Mouse (Mus musculus): ENCODE measurements around the gene Olfr370. TPM values are rescaled to one million over a fixed set of nuclear protein-coding genes. Genes with fewer than 3 reads are reported as not detected.
A peak's percentile ranks its signal among the peaks of the same experiment; 100 is the strongest.

Olfr370 gene
- polyA plus RNA-seq, 1 experiment from 2014 or later: not detected

- WGBS: 90% methylated on average over 5 of the region's 5 CpGs
- no peak overlapping the region for H3K9ac ChIP-seq (ENCODE audit: low read length)
- H3K27ac ChIP-seq (ENCODE audit: low read depth, low read length): no peak overlapping the region
- no peaks in the 10 kb centered on the region for H3K9me3 ChIP-seq (ENCODE audit: control insufficient read depth, low read length)
- H3K4me2 ChIP-seq (ENCODE audit: low read depth, low read length, severe bottlenecking): no peak overlapping the region
- H3K4me1 ChIP-seq (replicated peaks; ENCODE audit: control insufficient read depth, insufficient read depth, low read length): peaks cover 3% of the 10 kb centered on the region; the same call in 1 of the 2 replicates
- ATAC-seq (replicated peaks; ENCODE audit: low FRiP score) (no peak), DNase-seq (ENCODE audit: low spot score) (no peak)
- no peaks in the 10 kb centered on the region for H3K27me3 ChIP-seq (ENCODE audit: control insufficient read depth, insufficient read depth, low read length)
- H3K4me3 ChIP-seq (ENCODE audit: low read depth, low read length): no peak overlapping the region
- no peaks in the 10 kb centered on the region; the same call in 1 of the 2 replicates for H3K36me3 ChIP-seq (ENCODE audit: control insufficient read depth, insufficient read depth, low read length)
Observed at GRCm38 (mm10) chr8:83588886-83589285, 53.3 kb downstream of the Olfr370 start.

DNA sequence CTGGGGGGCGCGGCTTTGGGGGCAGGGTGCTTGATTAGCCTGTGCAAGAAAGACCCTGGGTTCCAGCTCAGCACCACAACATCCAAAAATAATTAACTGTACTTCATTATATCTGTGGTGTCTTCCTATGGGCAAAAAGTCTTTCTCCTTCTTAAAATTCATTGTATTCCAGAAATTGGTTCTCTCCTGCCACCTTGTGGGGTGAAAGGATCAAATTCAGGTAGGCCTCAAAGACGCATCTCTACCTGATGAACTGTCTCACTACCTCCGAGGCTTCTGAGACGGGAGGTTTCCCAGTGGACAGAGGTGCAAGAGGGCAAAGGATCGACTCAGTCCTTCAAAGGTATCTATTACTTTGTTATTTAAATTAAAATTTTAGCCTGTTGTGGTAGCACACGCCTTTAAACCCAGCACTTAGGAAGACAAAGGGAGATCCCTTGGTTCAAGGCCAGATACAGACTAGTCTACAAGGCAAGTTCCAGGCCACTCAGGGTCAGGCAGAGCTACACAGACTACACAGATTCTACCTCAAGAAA, 55.0 kb downstream of the Olfr370 start:
- Histone ChIP-seq H3K27ac (ENCODE audit: low read depth, low read length) (no peak overlapping the region), H3K4me2 (ENCODE audit: low read depth, low read length, severe bottlenecking) (no peak overlapping the region), H3K4me1 (replicated peaks; ENCODE audit: control insufficient read depth, insufficient read depth, low read length) (peaks cover 3% of the 10 kb centered on the region; the same call in 1 of the 2 replicates), H3K9ac (ENCODE audit: low read length) (no peak overlapping the region), H3K27me3 (ENCODE audit: control insufficient read depth, insufficient read depth, low read length) (no peaks in the 10 kb centered on the region), H3K9me3 (ENCODE audit: control insufficient read depth, low read length) (no peaks in the 10 kb centered on the region), H3K4me3 (ENCODE audit: low read depth, low read length) (no peak overlapping the region), H3K36me3 (ENCODE audit: control insufficient read depth, insufficient read depth, low read length) (no peaks in the 10 kb centered on the region; the same call in 1 of the 2 replicates)
- ATAC-seq (replicated peaks; ENCODE audit: low FRiP score) (no peak), DNase-seq (ENCODE audit: low spot score) (no peak)
- WGBS: 87% methylated on average over 7 of the region's 7 CpGs

GRCm38 (mm10) chr8:83592682-83593081, 57.1 kb downstream of the Olfr370 start:
- no peak overlapping the region for H3K27ac ChIP-seq (ENCODE audit: low read depth, low read length)
- peak overlapping the region; percentile 46; the same call in 1 of the 2 replicates for H3K9ac ChIP-seq (ENCODE audit: low read length)
- H3K27me3 ChIP-seq (ENCODE audit: control insufficient read depth, insufficient read depth, low read length): no peaks in the 10 kb centered on the region
- peaks cover 3% of the 10 kb centered on the region; the same call in 1 of the 2 replicates for H3K4me1 ChIP-seq (replicated peaks; ENCODE audit: control insufficient read depth, insufficient read depth, low read length)
- 72% methylated on average over 3 of the region's 3 CpGs for WGBS
- peak overlapping the region; percentile 88 for H3K4me2 ChIP-seq (ENCODE audit: low read depth, low read length, severe bottlenecking)
- H3K4me3 ChIP-seq (ENCODE audit: low read depth, low read length): peak overlapping the region; percentile 87
- no peaks in the 10 kb centered on the region; the same call in 1 of the 2 replicates for H3K36me3 ChIP-seq (ENCODE audit: control insufficient read depth, insufficient read depth, low read length)
- no peak for ATAC-seq (replicated peaks; ENCODE audit: low FRiP score)
- no peaks in the 10 kb centered on the region for H3K9me3 ChIP-seq (ENCODE audit: control insufficient read depth, low read length)
- no peak for DNase-seq (ENCODE audit: low spot score)

DNA sequence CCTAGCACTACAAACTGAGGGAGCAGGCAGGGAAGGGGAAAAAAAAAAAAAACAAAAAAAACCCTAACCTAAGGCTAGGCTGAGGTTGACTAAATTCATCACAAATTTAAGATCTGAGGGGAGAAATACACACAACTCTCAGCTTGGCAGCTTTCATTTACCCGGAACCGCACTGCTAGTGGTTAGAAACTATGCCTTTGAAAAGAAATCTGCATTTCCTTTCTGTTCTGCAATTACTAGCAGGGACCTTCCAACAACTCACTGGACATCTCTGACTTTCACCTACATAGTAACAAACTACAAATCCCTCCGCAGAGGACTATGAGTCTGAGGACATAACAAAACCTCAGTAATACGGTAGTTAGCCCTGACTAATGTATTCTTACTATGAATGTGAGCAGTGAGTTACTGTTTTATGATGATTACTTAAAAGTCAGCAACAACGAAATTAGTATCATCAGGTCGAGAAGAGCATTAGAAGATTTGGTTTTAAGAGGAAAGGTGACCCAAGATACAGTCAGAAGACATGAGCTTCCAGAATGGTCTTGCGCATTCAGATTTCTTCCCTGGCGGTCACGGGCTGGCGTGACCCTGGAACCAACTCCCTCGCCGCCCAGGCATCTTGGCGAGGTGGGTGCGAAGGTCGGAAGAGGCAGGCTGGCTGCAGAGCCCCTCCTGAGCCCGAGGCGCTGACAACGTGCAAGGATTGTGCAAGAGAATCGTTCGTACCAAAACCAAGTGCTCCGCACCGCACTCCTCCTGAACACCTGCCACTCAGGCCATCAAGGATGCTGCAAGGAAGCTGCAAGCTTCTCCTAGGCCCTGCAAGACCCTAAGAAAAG, 58.0 kb downstream of the Olfr370 start:
- peak overlapping the region; percentile 86 for H3K9ac ChIP-seq (ENCODE audit: low read length)
- no peaks in the 10 kb centered on the region for H3K27me3 ChIP-seq (ENCODE audit: control insufficient read depth, insufficient read depth, low read length)
- 7% methylated on average over 22 of the region's 22 CpGs for WGBS
- DNase-seq (ENCODE audit: low spot score): no peak
- ATAC-seq (replicated peaks; ENCODE audit: low FRiP score): no peak
- H3K27ac ChIP-seq (ENCODE audit: low read depth, low read length): peak overlapping the region; percentile 76
- peak overlapping the region; percentile 87 for H3K4me3 ChIP-seq (ENCODE audit: low read depth, low read length)
- H3K9me3 ChIP-seq (ENCODE audit: control insufficient read depth, low read length): no peaks in the 10 kb centered on the region
- H3K4me2 ChIP-seq (ENCODE audit: low read depth, low read length, severe bottlenecking): peak overlapping the region; percentile 88
- H3K36me3 ChIP-seq (ENCODE audit: control insufficient read depth, insufficient read depth, low read length): no peaks in the 10 kb centered on the region
- H3K4me1 ChIP-seq (replicated peaks; ENCODE audit: control insufficient read depth, insufficient read depth, low read length): peaks cover 3% of the 10 kb centered on the region; the same call in 1 of the 2 replicates

DNA sequence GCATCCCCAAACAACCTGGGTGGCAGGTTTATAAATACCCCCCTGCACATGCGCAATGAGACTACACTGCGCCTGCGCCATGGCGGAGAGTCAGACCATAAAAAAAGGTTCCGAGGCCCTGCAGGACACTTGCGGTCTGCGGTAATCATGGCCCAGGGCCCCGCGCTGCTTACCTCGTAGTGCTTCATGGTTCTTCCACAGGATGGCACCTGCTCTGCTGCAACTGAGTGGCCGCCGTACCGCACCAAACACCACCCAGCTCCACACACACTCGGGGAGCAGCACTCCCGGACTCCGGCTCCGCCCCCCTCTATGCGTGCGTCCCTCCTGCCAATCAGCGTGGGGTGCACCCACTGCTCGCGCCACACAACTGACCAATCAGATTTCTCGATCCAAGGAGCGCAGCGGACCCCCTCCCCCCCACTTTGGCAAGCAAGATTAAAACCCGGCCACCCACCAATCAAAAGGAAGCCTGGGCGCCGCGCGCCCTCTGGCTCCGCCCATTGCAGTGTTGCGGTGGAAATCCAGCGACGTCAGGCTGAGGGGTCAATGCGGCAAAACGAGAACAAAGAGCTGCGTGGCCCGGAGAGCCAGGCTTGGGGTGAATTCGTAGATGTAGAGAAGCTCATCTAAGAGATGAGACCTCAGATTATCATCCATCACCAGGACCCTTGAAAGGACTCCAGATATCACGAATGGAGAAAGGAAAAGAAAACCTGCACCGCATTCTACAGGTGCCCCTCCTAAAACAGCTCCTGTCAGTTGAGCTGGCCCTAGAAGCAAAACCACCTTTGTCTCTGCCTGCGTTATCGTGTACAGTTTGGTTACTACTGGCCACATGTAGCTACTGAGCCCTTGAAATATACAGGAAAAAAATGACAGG, 58.8 kb downstream of the Olfr370 start:
- H3K9me3 ChIP-seq (ENCODE audit: control insufficient read depth, low read length): no peaks in the 10 kb centered on the region
- peak overlapping the region; percentile 87 for H3K4me3 ChIP-seq (ENCODE audit: low read depth, low read length)
- DNase-seq (ENCODE audit: low spot score): peak; percentile 99
- H3K27me3 ChIP-seq (ENCODE audit: control insufficient read depth, insufficient read depth, low read length): no peaks in the 10 kb centered on the region
- peak overlapping the region; percentile 84 for H3K27ac ChIP-seq (ENCODE audit: low read depth, low read length)
- H3K36me3 ChIP-seq (ENCODE audit: control insufficient read depth, insufficient read depth, low read length): no peaks in the 10 kb centered on the region
- peak; percentile 99 for ATAC-seq (replicated peaks; ENCODE audit: low FRiP score)
- peaks cover 3% of the 10 kb centered on the region; the same call in 1 of the 2 replicates for H3K4me1 ChIP-seq (replicated peaks; ENCODE audit: control insufficient read depth, insufficient read depth, low read length)
- under 1% methylated on average over 43 of the region's 43 CpGs for WGBS
- peak overlapping the region; percentile 88 for H3K4me2 ChIP-seq (ENCODE audit: low read depth, low read length, severe bottlenecking)
- H3K9ac ChIP-seq (ENCODE audit: low read length): peak overlapping the region; percentile 86

Other genes with a start within 250 kb of the Olfr370 start
- gene Ucp1, start 245.4 kb upstream of the Olfr370 start, polyA plus RNA-seq (2014; fragmentation: Nextera tagmentation; extraction: Ambion mirVana): not detected in 2 replicates
- 29.8 and 33.8 TPM in 2 replicates for gene Elmod2, start 203.3 kb upstream of the Olfr370 start, polyA plus RNA-seq (2014; fragmentation: Nextera tagmentation; extraction: Ambion mirVana)
- not detected in 2 replicates for gene Mgat4d, start 187.3 kb upstream of the Olfr370 start, polyA plus RNA-seq (2014; fragmentation: Nextera tagmentation; extraction: Ambion mirVana)
- gene Clgn, start 145.9 kb upstream of the Olfr370 start, polyA plus RNA-seq (2014; fragmentation: Nextera tagmentation; extraction: Ambion mirVana): 6.0 and 6.3 TPM in 2 replicates
- 143 and 161 TPM in 2 replicates for gene Scoc, start 77.4 kb upstream of the Olfr370 start, polyA plus RNA-seq (2014; fragmentation: Nextera tagmentation; extraction: Ambion mirVana)
- 333 and 339 TPM in 2 replicates for gene Ndufb7, start 30.9 kb downstream of the Olfr370 start, polyA plus RNA-seq (2014; fragmentation: Nextera tagmentation; extraction: Ambion mirVana)
- 550 and 611 TPM in 2 replicates for gene Tecr, start 72.2 kb downstream of the Olfr370 start, polyA plus RNA-seq (2014; fragmentation: Nextera tagmentation; extraction: Ambion mirVana)
- gene Dnajb1, start 72.4 kb downstream of the Olfr370 start, polyA plus RNA-seq (2014; fragmentation: Nextera tagmentation; extraction: Ambion mirVana): 73.8 and 78.5 TPM in 2 replicates
- gene Gipc1, start 116.9 kb downstream of the Olfr370 start, polyA plus RNA-seq (2014; fragmentation: Nextera tagmentation; extraction: Ambion mirVana): 217 and 231 TPM in 2 replicates
- gene Ptger1, start 130.9 kb downstream of the Olfr370 start, polyA plus RNA-seq (2014; fragmentation: Nextera tagmentation; extraction: Ambion mirVana): 0.47 and 0.60 TPM in 2 replicates
- gene Pkn1, start 163.4 kb downstream of the Olfr370 start, polyA plus RNA-seq (2014; fragmentation: Nextera tagmentation; extraction: Ambion mirVana): 28.3 and 31.6 TPM in 2 replicates
- 251 and 267 TPM in 2 replicates for gene Ddx39, start 179.4 kb downstream of the Olfr370 start, polyA plus RNA-seq (2014; fragmentation: Nextera tagmentation; extraction: Ambion mirVana)
- gene Adgre5, start 205.5 kb downstream of the Olfr370 start, polyA plus RNA-seq (2014; fragmentation: Nextera tagmentation; extraction: Ambion mirVana): 12.2 and 12.6 TPM in 2 replicates